Mouse (Mus musculus): ENCODE measurements around the gene Dut.

Dut gene

DNA sequence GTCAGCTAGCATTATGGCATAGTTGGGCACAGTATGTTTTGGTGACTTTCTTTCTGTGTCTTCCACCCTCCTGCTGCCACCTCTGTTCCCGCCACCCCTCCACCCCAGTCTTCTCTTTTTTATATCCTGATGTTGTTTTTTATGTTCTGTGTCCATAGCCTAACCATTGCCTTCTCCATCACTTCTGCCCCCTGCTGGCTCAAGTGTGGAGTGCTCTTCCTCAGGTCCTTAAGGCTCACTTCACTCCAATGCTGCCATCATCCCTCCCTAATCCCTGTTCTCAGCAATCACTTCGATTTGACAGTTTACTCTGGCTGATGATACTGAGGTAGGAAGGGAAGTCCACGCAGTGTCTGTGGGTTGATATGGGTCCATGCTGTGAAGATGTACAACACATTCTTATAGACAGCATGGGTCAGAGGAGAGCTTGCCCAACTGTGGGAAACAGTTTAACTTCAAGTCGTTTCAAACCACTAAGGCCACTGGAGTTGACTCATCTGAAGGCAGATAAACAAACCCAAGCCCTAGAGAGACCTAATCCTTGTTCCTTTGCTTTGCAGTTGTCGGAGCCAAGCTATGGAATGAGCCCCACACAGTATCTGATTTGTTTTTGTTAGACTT is 56.9 kb downstream of the Dut start:
- no peak for DNase-seq (ENCODE audit: low spot score in 2 of 2)

DNA sequence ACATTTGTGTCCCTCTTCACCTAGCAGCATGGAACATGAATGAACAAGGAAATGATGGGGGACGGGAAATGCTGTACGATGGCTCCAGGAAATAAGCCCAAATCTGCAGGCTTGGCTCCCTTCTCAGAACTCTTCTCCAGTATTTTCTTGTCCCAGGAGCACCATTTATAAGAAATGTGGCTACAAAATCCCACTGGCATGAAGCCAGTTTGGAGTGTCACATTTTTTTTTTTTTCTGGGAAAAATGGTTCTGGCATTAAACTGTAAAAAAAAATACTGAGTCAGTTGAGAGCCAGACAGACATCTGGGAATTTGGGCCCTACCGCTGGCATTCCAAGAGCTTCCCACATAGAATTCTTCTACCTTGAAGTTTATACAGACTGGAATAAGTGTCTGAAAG is 57.8 kb downstream of the Dut start:
- no peak for DNase-seq (ENCODE audit: low spot score in 2 of 2)

DNA sequence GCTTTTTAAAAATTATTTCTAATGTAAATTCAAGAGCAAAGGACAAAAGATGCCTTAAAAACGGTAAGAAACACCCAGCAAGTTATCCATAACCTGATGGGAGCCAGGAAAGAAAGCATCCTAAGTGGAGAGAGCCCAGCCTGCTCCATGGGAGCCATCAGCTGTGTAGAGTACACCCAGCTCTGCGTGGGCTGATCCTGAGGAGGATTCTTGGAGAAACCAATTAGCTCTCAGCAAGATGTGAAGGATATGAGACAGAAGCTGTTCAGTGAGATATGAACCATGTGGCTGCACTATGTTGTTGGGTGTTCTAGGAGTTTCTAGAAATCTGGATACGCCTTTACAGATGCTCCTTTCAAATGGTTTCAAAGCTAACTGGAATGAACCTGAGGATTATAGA is 58.7 kb downstream of the Dut start:
- DNase-seq (ENCODE audit: low spot score in 2 of 2) = no peak
